Mouse (Mus musculus): ENCODE measurements around the gene Vwa2. TPM values are rescaled to one million over a fixed set of nuclear protein-coding genes. Genes with fewer than 3 reads are reported as not detected.

The Vwa2 gene
- total and polyA plus RNA-seq, 3 experiments: not detected

DNA sequence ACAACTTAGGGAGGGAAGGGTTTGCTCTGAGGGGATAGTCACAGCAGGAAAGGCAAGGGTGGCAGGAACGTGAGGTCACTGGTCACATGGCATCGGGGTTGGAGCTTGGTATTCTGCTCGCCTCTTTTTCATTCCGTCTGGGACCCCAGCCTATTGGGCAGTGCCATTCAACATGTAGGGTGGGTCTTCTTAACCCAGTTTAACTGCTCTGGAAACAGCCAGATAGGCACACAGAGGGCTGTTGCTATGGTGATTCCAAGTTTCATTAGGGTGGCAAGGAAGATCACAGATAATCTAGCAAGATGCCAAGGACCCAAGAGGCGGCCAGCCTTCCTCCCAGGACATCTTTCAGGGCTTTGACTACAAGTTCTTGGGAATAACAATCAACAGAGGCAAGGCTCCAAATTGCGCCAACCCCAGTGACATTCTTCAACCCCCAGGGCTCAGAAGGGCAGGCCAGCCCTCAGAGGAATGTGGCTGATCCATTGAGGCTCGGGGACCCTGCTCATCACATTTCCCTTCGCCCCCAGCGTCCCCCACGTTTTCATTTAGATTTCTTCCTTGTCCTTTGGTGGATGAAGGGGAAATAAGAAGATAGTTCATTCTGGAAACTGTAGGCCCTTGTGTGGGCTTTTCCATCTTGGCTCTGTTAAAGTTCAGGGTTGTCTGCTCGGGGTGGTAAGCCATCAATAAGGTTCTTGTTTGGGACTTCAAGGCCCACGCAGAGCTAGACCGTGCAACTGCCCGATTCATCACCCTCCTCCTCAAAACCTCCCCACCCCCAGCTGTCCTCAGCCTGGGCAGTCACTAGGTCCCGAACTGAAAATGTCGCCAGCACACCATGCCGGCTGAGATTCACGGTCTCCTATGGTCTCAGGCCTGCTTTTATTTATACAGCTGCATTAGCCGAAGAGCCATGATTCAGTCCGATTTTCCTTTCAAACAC lies 81.8 kb downstream of the Vwa2 start:
- no peaks in the 10 kb centered on the region for H3K27me3 ChIP-seq (replicated peaks)
- H3K79me2 ChIP-seq (replicated peaks; ENCODE audit: control insufficient read depth, extremely low read depth, insufficient read depth, poor library complexity, severe bottlenecking): no peaks in the 10 kb centered on the region
- no peak overlapping the region for H3K4me3 ChIP-seq (replicated peaks in 1 of 3; ENCODE audit: low read depth in 2 of 3, low read length in 2 of 3, poor library complexity in 1 of 3)
- no peaks in the 10 kb centered on the region for H3K4me1 ChIP-seq (ENCODE audit: control insufficient read depth in 1 of 2, insufficient read depth in 2 of 2)
- dilution Hi-C loops (cut with MboI; ENCODE audit: extremely low pct_ligation_motif_present, extremely low pct_unique_long_range_greater_than_20kb, low sequenced_read_pairs) (no loop called here), in situ Hi-C loops (cut with MboI; ENCODE audit: low pct_ligation_motif_present, low pct_unique_long_range_greater_than_20kb, low sequenced_read_pairs) (no loop called here)
- H3K36me3 ChIP-seq (replicated peaks in 1 of 2; ENCODE audit: control insufficient read depth in 1 of 2, insufficient read depth in 1 of 2, low read length in 1 of 2): no peaks in the 10 kb centered on the region
- DNase-seq (ENCODE audit: extremely low read depth): no peak
- no peak overlapping the region for H3K27ac ChIP-seq (ENCODE audit: insufficient read depth, low read depth)
- H3K4me2 ChIP-seq (ENCODE audit: insufficient read depth, low read depth, poor library complexity, severe bottlenecking): no peak overlapping the region
- TF ChIP-seq JUND (conservative IDR thresholded peaks at IDR 0.05; ENCODE audit: low read depth, low read length) (no peak), MEF2A (IDR thresholded peaks at IDR 0.05; ENCODE audit: borderline replicate concordance, low read depth, low read length) (no peak), MAFK (IDR thresholded peaks at IDR 0.05; ENCODE audit: insufficient replicate concordance, low read length) (no peak), RAD21 (IDR thresholded peaks at IDR 0.05; ENCODE audit: low read depth, low read length) (no peak), PAX5 (IDR thresholded peaks at IDR 0.05; ENCODE audit: low read length) (no peak), GABPA (IDR thresholded peaks at IDR 0.05; ENCODE audit: insufficient replicate concordance, low read depth, low read length) (no peak), ZC3H11A (IDR thresholded peaks at IDR 0.05; ENCODE audit: low read depth, low read length) (no peak), NRF1 (IDR thresholded peaks at IDR 0.05; ENCODE audit: low read depth, low read length) (no peak), E2F4 (IDR thresholded peaks at IDR 0.05; ENCODE audit: insufficient replicate concordance, low read depth, low read length) (no peak), SMC3 (IDR thresholded peaks at IDR 0.05; ENCODE audit: low read depth, low read length) (no peak), EP300 (IDR thresholded peaks at IDR 0.05; ENCODE audit: low read length) (no peak), KAT2A (IDR thresholded peaks at IDR 0.05; ENCODE audit: insufficient replicate concordance, low read length) (no peak), MAX (IDR thresholded peaks at IDR 0.05; ENCODE audit: low read length) (no peak)
- no peak overlapping the region for H3K9ac ChIP-seq (ENCODE audit: insufficient read depth, low read depth)
- no peaks in the 10 kb centered on the region for H3K9me3 ChIP-seq (replicated peaks; ENCODE audit: low read length)

GRCm38 (mm10) chr19:56958011-56958410 lies 84.0 kb downstream of the Vwa2 start:
- Histone ChIP-seq H3K9ac (ENCODE audit: insufficient read depth, low read depth) (no peak overlapping the region), H3K27ac (ENCODE audit: insufficient read depth, low read depth) (no peak overlapping the region), H3K4me3 (replicated peaks in 1 of 3; ENCODE audit: low read depth in 2 of 3, low read length in 2 of 3, poor library complexity in 1 of 3) (no peak overlapping the region), H3K4me2 (ENCODE audit: insufficient read depth, low read depth, poor library complexity, severe bottlenecking) (no peak overlapping the region), H3K4me1 (ENCODE audit: control insufficient read depth in 1 of 2, insufficient read depth in 2 of 2) (no peaks in the 10 kb centered on the region), H3K9me3 (replicated peaks; ENCODE audit: low read length) (no peaks in the 10 kb centered on the region), H3K36me3 (replicated peaks in 1 of 2; ENCODE audit: control insufficient read depth in 1 of 2, insufficient read depth in 1 of 2, low read length in 1 of 2) (no peaks in the 10 kb centered on the region), H3K79me2 (replicated peaks; ENCODE audit: control insufficient read depth, extremely low read depth, insufficient read depth, poor library complexity, severe bottlenecking) (no peaks in the 10 kb centered on the region), H3K27me3 (replicated peaks) (no peaks in the 10 kb centered on the region)
- in situ Hi-C loops (cut with MboI; ENCODE audit: low pct_ligation_motif_present, low pct_unique_long_range_greater_than_20kb, low sequenced_read_pairs): no loop called here
- no peak for DNase-seq (ENCODE audit: extremely low read depth)
- dilution Hi-C loops (cut with MboI; ENCODE audit: extremely low pct_ligation_motif_present, extremely low pct_unique_long_range_greater_than_20kb, low sequenced_read_pairs): no loop called here
- TF ChIP-seq NRF1 (IDR thresholded peaks at IDR 0.05; ENCODE audit: low read depth, low read length) (no peak), JUND (conservative IDR thresholded peaks at IDR 0.05; ENCODE audit: low read depth, low read length) (no peak), CTCF (conservative IDR thresholded peaks at IDR 0.05 in 1 of 2, IDR thresholded peaks at IDR 0.05 in 1 of 2; ENCODE audit: low read depth in 2 of 2, low read length in 2 of 2) (no peak), USF1 (IDR thresholded peaks at IDR 0.05; ENCODE audit: low read depth, low read length) (no peak), TCF12 (IDR thresholded peaks at IDR 0.05; ENCODE audit: low read depth, low read length) (no peak), ETS1 (conservative IDR thresholded peaks at IDR 0.05; ENCODE audit: low read depth, low read length) (no peak)

Data from CH12.LX (cell line).